Mouse (Mus musculus) granulocyte monocyte progenitor cell, adult 5-6 weeks (primary cell): Measurements from ENCODE around the gene Nsun7. TPM values are rescaled to one million over a fixed set of nuclear protein-coding genes. Genes with fewer than 3 reads are reported as not detected.

Source experiments
- ATAC-seq: replicated peaks from 2 replicates; pipeline ENCODE4 v1.8.0; 2016; ENCODE audit warnings: mild to moderate bottlenecking, moderate TSS enrichment, inconsistent platforms; ENCODE audit not compliant: poor library complexity, severe bottlenecking
- total RNA-seq, 2 experiments: library from RNA; stranded (forward) in 1 of 2; stranded (reverse) in 1 of 2; fragments of 200-712, 200-1000 nt in 1 of 2; fragments of >200 nt in 1 of 2; fragmentation: Nextera tagmentation in 1 of 2; gene quantifications; 2 replicates each; pipeline ENCODE4 v1.2.3; 2014 to 2017

The Nsun7 gene
- total RNA-seq, 2 experiments from 2014 or later = not detected

- ATAC-seq = no peak
Observed at GRCm38 (mm10) chr5:66327949-66328726, 68.4 kb downstream of the Nsun7 start.

GRCm38 (mm10) chr5:66328766-66329165, 69.1 kb downstream of the Nsun7 start:
- no peak for ATAC-seq

DNA sequence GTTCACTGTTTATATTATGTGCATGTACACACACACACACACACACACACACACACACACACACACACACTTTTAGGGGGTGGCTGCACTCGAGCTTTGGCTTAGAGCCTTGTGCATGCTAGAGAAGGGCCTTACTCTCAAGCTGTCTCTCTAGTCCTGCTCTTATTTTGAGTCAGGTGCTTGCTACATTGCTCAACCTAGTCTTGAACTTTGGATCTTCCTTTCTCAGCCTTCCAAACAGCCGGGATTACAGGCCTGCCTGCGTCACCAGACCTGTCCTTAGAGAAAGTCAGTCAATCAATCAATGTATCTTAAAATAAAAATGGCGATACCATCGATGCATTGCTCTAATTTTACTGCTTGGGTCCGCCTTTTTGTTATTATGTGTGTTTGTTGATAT, 71.1 kb downstream of the Nsun7 start:
- ATAC-seq = no peak

DNA sequence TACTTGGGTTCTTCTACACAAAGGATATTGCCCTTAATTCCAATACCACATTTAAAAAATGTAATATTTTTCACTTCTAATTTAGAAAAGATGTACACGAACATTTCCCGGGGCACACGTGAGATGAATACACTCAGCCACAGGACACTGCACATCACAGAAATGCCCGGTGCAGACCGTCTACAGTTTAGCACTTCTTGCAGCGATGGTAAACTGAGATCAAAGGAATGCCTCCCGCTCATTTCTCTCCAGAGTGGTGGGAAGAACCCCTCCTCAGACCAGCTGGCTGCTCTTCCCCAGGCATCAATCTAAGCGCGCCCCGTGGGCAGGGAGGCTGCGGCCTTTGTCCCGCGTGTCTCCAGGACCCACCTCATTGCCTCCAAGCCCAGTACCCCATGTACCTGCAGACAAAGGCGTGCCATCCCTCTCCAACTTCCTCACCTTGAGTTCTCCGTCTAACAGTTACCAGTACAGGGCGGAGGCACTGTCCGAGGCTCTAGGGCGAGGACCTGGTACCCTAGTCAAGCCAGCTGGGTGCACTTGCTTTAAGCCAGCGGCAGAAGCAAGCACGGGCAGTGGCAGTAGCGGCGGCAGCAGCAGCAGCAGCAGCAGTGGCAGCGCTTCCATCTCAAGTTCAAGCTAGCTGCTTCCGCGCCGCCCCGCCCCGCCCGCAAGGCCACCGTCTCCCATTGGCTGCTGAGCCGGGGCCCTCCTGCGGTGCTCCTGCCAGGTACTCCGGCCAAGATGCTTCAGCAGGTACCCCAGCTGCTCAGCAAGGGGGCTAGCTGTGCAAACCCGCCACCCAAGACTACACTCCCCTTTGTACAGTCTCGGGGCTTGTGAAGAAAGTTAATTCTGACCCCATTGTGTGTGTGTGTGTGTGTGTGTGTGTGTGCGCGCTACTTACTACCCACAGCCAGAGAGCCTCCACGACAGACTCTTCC, 77.6 kb downstream of the Nsun7 start:
- peak; percentile 72 for ATAC-seq

DNA sequence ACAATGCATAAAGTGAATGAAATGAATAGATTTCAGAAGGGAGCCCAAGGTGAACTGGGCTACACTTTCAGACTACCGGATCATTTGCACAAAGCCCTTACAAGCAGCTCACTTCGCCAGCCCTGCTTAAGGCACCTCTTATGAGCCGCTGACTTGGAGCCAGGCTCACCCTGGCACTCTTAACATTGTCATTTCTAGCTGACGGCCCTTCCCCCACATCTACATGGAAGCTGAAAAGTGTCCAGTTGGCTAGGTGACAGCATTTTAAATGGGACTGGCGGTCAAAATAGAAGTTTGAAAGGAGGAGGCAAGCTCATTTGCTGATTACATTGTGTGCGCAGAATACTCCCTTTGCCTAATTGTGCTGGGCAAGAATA, 78.3 kb downstream of the Nsun7 start:
- ATAC-seq = no peak

GRCm38 (mm10) chr5:66338583-66338982, 78.9 kb downstream of the Nsun7 start:
- ATAC-seq = peak; percentile 51

- ATAC-seq = no peak
Observed at GRCm38 (mm10) chr5:66340356-66341102, 80.8 kb downstream of the Nsun7 start.

GRCm38 (mm10) chr5:66341848-66342247, 82.2 kb downstream of the Nsun7 start:
- ATAC-seq = no peak

DNA sequence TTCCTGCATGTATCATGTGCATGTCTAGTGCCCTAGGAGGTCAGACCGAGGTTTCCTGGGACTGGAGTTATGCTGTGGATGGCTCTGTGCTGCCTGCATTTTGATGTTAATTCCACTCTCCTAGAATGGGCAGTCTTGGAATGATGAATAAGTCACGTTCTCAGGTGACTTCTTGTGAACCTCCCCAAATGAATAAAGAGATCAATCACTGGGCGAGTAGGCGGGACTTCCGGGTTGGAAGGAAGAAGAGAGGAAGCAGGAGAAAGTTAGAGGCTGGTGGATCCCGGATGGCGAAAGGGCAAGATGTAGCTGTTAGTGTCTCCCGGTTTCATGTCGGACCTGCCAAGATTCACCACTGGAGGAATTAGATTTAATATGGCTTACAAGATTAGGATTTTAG, 82.6 kb downstream of the Nsun7 start:
- ATAC-seq = no peak

DNA sequence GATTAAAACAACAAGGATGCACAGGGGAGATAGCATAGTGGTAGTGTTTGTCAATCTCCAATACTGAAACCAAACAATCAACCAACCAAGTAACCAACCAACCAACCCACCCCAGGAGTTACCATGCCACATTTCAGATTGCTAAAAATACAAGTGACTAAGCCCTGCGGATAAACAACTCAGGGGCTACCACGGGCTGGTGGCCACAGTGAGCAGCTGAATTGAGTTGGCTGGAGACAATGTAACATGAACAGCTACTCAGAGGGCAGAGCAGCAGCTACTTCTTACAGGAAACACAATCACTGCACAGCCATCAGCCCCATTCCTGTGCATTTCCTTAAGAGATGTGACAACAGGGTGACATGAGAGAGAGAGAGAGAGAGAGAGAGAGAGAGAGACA, 84.5 kb downstream of the Nsun7 start:
- ATAC-seq = no peak

DNA sequence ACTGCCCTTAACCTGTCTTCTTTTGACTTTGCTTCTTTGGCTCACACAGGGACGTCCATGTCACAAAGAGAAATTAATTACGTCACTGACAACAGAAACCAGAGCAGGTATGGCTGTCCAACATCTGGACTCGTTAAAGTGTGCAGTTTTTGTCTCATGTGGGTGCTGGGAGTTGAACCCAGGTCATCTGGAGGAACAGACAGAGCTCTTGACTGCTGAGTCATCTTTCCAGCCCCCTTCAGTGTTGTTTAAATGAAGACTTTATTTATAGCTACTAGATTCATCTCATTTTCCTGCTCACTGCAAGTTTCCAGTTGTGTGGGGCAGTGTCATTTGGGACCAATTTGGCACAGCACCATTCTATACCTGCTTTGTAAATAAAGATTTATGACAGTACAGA, 85.4 kb downstream of the Nsun7 start:
- ATAC-seq = no peak

DNA sequence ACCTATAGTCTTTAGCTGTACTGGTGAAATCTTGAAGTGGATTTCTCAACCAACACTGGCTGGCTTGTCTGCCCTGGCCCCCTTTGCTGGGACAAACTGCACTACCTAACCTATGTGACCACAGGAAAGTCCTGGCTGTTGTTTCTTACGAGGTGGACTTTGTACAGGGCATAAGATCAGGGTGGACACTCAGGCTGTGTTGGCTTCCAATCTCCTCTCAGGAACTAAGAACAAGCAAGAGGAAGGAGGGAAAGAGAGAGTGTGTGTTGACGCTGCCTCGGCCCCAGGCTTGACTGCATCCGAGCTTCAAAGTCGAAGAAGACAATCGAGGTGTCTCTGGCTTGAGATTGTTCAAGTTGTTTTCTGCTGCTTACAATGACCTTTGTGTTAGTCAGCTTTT, 87.1 kb downstream of the Nsun7 start:
- ATAC-seq = no peak

Other genes starting within 250 kb of the Nsun7 start
- 8.9 and 11.7 TPM in 2 replicates for gene Rbm47, start 86.8 kb upstream of the Nsun7 start, total RNA-seq (2014; fragmentation: Nextera tagmentation)
- 3.2 and 5.1 TPM in 2 replicates for gene Rbm47, start 86.8 kb upstream of the Nsun7 start, total RNA-seq (2017)